Mouse (Mus musculus) cortical plate, adult 2 months (tissue): ENCODE measurements at regions not wholly inside any gene's neighbourhood (a gene's known extent, or its start where the extent isn't known, plus 50 kb on each side); places are given as distances from the start of the nearest gene placed in this dataset.

Source experiments
- CTCF ChIP-seq: fragments of 200-500 bp; IDR thresholded peaks from 2 replicates; pipeline ENCODE4 v1.5.1; 2011; ENCODE audit warnings: mild to moderate bottlenecking, control low read depth, low read length; ENCODE audit not compliant: insufficient read depth; ENCODE audit errors: extremely low read depth
- POLR2A ChIP-seq: fragments of 200-500 bp; IDR thresholded peaks from 2 replicates; pipeline ENCODE4 v1.6.1; 2011; ENCODE audit warnings: mild to moderate bottlenecking, low read length, control low read depth; ENCODE audit not compliant: insufficient read depth; ENCODE audit errors: extremely low read depth

DNA sequence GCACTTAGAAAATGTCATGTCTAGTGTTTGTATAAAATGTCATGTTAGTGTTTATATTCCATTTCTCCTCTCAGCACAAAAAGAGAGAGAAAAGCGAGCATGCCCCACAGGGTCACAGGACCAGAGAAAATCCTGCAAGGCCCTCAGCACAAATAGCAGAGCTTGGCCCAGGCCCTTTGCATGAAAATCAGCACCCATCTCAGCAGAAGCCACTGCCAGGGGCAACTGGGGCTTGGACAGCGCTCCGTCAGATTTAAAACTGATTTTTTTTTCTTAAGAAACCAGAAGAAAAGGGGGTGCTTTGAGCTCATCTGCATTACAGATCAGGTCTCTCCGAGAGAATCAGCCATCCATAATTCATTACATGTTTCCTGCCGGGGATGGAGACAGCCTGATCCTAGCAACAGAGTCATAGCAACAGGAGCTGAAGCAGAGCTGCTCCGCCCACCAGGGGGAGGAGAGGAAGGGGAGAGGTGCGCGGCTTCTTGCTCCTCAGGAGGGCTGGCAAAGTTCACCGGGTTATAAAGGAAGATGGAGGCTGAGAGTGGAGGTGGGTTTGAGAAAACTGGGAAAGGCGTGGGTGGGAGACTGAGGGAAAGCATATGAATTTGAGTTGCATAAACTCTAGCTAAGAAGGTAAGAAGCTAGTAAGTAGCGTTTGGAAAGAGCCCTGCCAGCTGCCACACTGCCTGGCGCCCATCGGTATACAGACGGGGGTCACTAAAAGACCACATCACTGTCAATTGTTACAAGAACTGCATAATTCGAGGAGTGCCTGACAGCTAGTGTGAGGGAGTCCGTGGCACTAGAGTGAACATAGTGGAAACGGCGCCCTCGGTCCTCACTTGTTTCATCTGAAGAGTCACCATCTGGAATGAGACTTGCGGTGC lies 170.9 kb upstream of the Rapgef5 start:
- TF ChIP-seq CTCF, result no peak
- TF ChIP-seq POLR2A, result no peak
